In genomic region chr3:121716480-121716879, GRCm38 (mm10) we compare ENCODE assay signal across 24 mouse cellular contexts. TPM values are rescaled to one million over a fixed set of nuclear protein-coding genes. Genes with fewer than 3 reads are reported as not detected.
"Had no signal": no experiment of that assay in that cellular context is flagged by ENCODE, and none has a peak within 500 bp of the region (broad histone marks: within the 10 kb centered on the region; RNA-seq: fewer than 3 reads in every experiment).

No protein-coding gene starts in this region.

- ATAC-seq: lung, postnatal 0 days; midbrain, embryonic 13.5 days; midbrain, embryonic 15.5 days had no signal

- H3K9me3 ChIP-seq: lung, embryonic 15.5 days; midbrain, embryonic 13.5 days; midbrain, embryonic 15.5 days; neural tube, embryonic 12.5 days; stomach, embryonic 15.5 days had no signal

- H3K4me2 ChIP-seq: lung, embryonic 15.5 days; midbrain, embryonic 11.5 days; midbrain, embryonic 13.5 days; midbrain, embryonic 15.5 days; neural tube, embryonic 12.5 days; stomach, embryonic 15.5 days had no signal

- DNase-seq: lung, postnatal 14 days; lung, postnatal 36 days; right cerebral cortex, postnatal 14 days; thymus, adult 2 months; thymus, postnatal 25 days; thymus, postnatal 4 days had no signal

- H3K36me3 ChIP-seq: lung, embryonic 15.5 days; midbrain, embryonic 13.5 days; midbrain, embryonic 15.5 days; neural tube, embryonic 12.5 days; stomach, embryonic 15.5 days had no signal

- H3K27me3 ChIP-seq: lung, embryonic 15.5 days; midbrain, embryonic 15.5 days; neural tube, embryonic 12.5 days; stomach, embryonic 15.5 days had no signal

- H3K27ac ChIP-seq: lung, embryonic 15.5 days; macrophage; midbrain, embryonic 13.5 days; midbrain, embryonic 15.5 days; neural tube, embryonic 12.5 days; stomach, embryonic 15.5 days; stomach, postnatal 0 days had no signal

- H3K4me3 ChIP-seq: lung, embryonic 15.5 days; megakaryocyte, embryonic 14.5 days; midbrain, embryonic 13.5 days; midbrain, embryonic 15.5 days; neural tube, embryonic 12.5 days; stomach, embryonic 15.5 days had no signal

- H3K9ac ChIP-seq: lung, embryonic 15.5 days; midbrain, embryonic 13.5 days; midbrain, embryonic 15.5 days; neural tube, embryonic 12.5 days; stomach, embryonic 15.5 days had no signal

RNA-seq across cellular contexts. Expression of gene F3, which starts 6.9 kb away (rescaled TPM):
- total RNA-seq: monocyte, adult 5-6 weeks had no signal

RNA-seq across cellular contexts. Expression of gene 4930432M17Rik, which starts 45.9 kb away (rescaled TPM):
- total RNA-seq: megakaryocyte progenitor cell, adult 5-6 weeks; midbrain, postnatal 0 days; monocyte, adult 5-6 weeks; neutrophil, adult 5-6 weeks had no signal
- polyA plus RNA-seq: lung, embryonic 15.5 days; lung, postnatal 0 days; macrophage; midbrain, embryonic 11.5 days; midbrain, embryonic 13.5 days; midbrain, embryonic 15.5 days; midbrain, postnatal 0 days; neural tube, embryonic 12.5 days; neural tube, embryonic 14.5 days; spleen, adult 2 months; stomach, embryonic 15.5 days; stomach, postnatal 0 days; testis, adult 2 months; thymus, adult 2 months; urinary bladder, adult 2 months had no signal
